Mouse (Mus musculus): ENCODE results near the gene Chit1.

Chit1 gene

GRCm38 (mm10) chr1:134110979-134111378, at the start of gene Chit1:
Gene Chit1 (plus strand): TSS chr1:134111242.
- no peak for DNase-seq

GRCm38 (mm10) chr1:134061915-134062314, 49.1 kb upstream of the Chit1 start:
- DNase-seq, result no peak

GRCm38 (mm10) chr1:134062411-134063085, 48.5 kb upstream of the Chit1 start:
- no peak for DNase-seq

GRCm38 (mm10) chr1:134063086-134063772, 47.8 kb upstream of the Chit1 start:
- peak; percentile 65 for DNase-seq

GRCm38 (mm10) chr1:134063773-134064125, 47.3 kb upstream of the Chit1 start:
- DNase-seq, result peak; percentile 65

GRCm38 (mm10) chr1:134064296-134064831, 46.7 kb upstream of the Chit1 start:
- no peak for DNase-seq

GRCm38 (mm10) chr1:134065241-134065809, 45.7 kb upstream of the Chit1 start:
- peak; percentile 62 for DNase-seq

GRCm38 (mm10) chr1:134066554-134066953, 44.5 kb upstream of the Chit1 start:
- DNase-seq, result no peak

GRCm38 (mm10) chr1:134067143-134067619, 43.9 kb upstream of the Chit1 start:
- peak; percentile 71 for DNase-seq

- DNase-seq, result no peak
Observed at GRCm38 (mm10) chr1:134070099-134070669, 40.9 kb upstream of the Chit1 start.

- DNase-seq, result peak; percentile 71
Observed at GRCm38 (mm10) chr1:134071411-134072018, 39.5 kb upstream of the Chit1 start.

- no peak for DNase-seq
Observed at GRCm38 (mm10) chr1:134073061-134073564, 37.9 kb upstream of the Chit1 start.

- DNase-seq, result no peak
Observed at GRCm38 (mm10) chr1:134073658-134074057, 37.4 kb upstream of the Chit1 start.

- DNase-seq, result no peak
Observed at GRCm38 (mm10) chr1:134074184-134074583, 36.9 kb upstream of the Chit1 start.

GRCm38 (mm10) chr1:134074606-134075005, 36.4 kb upstream of the Chit1 start:
- no peak for DNase-seq

GRCm38 (mm10) chr1:134075532-134075931, 35.5 kb upstream of the Chit1 start:
- DNase-seq, result no peak

GRCm38 (mm10) chr1:134076789-134077188, 34.3 kb upstream of the Chit1 start:
- no peak for DNase-seq

GRCm38 (mm10) chr1:134077389-134078060, 33.5 kb upstream of the Chit1 start:
- DNase-seq, result peak; percentile 51

- peak; percentile 43 for DNase-seq
Observed at GRCm38 (mm10) chr1:134078061-134078795, 32.8 kb upstream of the Chit1 start.

GRCm38 (mm10) chr1:134078802-134079476, 32.1 kb upstream of the Chit1 start, which contains the start of gene Btg2:
Gene Btg2 (minus strand): TSS chr1:134079120.
- DNase-seq, result peak; percentile 99

Data from lung, postnatal 14 days (tissue).